Comparison of ENCODE assay signal across 8 mouse cellular contexts in genomic region chr15:80174598-80174875, GRCm38 (mm10). TPM values are rescaled to one million over a fixed set of nuclear protein-coding genes. Genes with fewer than 3 reads are reported as not detected.
DNase-seq lines count a peak whose midpoint lies in the region; ATAC-seq and TF ChIP-seq lines count a peak whose summit lies in the region.

No protein-coding gene starts in this region.

- DNase-seq in left cerebral cortex, adult 2 months (ENCODE audit: extremely low spot score in 1 of 2, low spot score in 2 of 2): no peak
- no peak for DNase-seq in left cerebral cortex, postnatal 36 days (ENCODE audit: low spot score in 2 of 2)
- DNase-seq in urinary bladder, postnatal 25 days (ENCODE audit: low spot score): no peak
- DNase-seq in kidney, postnatal 25 days: no peak
- no peak for DNase-seq in right cerebral cortex, postnatal 14 days

- no peak for ATAC-seq in intestine, postnatal 0 days
- no peak for ATAC-seq in neural tube, embryonic 15.5 days (ENCODE audit: low FRiP score)

- H3K27me3 ChIP-seq in intestine, postnatal 0 days (replicated peaks; ENCODE audit: control insufficient read depth, insufficient read depth, low read length): no peaks in the 10 kb centered on the region
- H3K27me3 ChIP-seq in neural tube, embryonic 15.5 days (replicated peaks): no peaks in the 10 kb centered on the region

- H3K4me3 ChIP-seq in left cerebral cortex, adult 2 months: peak overlapping the region; percentile 97
- H3K4me3 ChIP-seq in cortical plate, adult 2 months (ENCODE audit: insufficient read depth, low read length): peak overlapping the region; percentile 43
- H3K4me3 ChIP-seq in intestine, postnatal 0 days (ENCODE audit: low read depth, low read length): peak overlapping the region; percentile 72
- peak overlapping the region; percentile 94 for H3K4me3 ChIP-seq in neural tube, embryonic 15.5 days (replicated peaks)

- H3K4me2 ChIP-seq in intestine, postnatal 0 days (replicated peaks; ENCODE audit: low read depth): peak overlapping the region; percentile 93
- H3K4me2 ChIP-seq in neural tube, embryonic 15.5 days: peak overlapping the region; percentile 64

- peaks cover 3% of the 10 kb centered on the region; the same call in 1 of the 2 replicates for H3K4me1 ChIP-seq in cortical plate, adult 2 months (ENCODE audit: control insufficient read depth, insufficient read depth, low read length)
- no peaks in the 10 kb centered on the region; the same call in 1 of the 2 replicates for H3K4me1 ChIP-seq in intestine, postnatal 0 days (replicated peaks; ENCODE audit: control insufficient read depth, insufficient read depth, low read length)
- H3K4me1 ChIP-seq in neural tube, embryonic 15.5 days: peaks cover 57% of the 10 kb centered on the region

- 40% methylated on average over 5 of the region's 5 CpGs for WGBS in intestine, postnatal 0 days
- WGBS in neural tube, embryonic 15.5 days: 0% methylated on average over 5 of the region's 5 CpGs

- no peak for TF ChIP-seq CTCF in left cerebral cortex, adult 2 months (IDR thresholded peaks at IDR 0.05)
- no peak for TF ChIP-seq CTCF in cortical plate, adult 2 months (IDR thresholded peaks at IDR 0.05; ENCODE audit: extremely low read depth, insufficient read depth, low read length)
- no peak for TF ChIP-seq CTCF in intestine, postnatal 0 days (IDR thresholded peaks at IDR 0.05; ENCODE audit: low read depth)

- intact Hi-C loops in left cerebral cortex, adult 2 months (cut with DNase I): loop anchor here (5.0 kb wide), 1 partner anchor 43 kb away; no protein-coding TSS in a partner anchor
- intact Hi-C loops in left cerebral cortex, postnatal 36 days (cut with DNase I): loop anchor here (5.0 kb wide), 2 partner anchors 37 to 53 kb away; no protein-coding TSS in a partner anchor

- no peaks in the 10 kb centered on the region for H3K9me3 ChIP-seq in intestine, postnatal 0 days (ENCODE audit: control insufficient read depth)
- H3K9me3 ChIP-seq in neural tube, embryonic 15.5 days (replicated peaks): no peaks in the 10 kb centered on the region

- no peak for TF ChIP-seq POLR2A in cortical plate, adult 2 months (IDR thresholded peaks at IDR 0.05; ENCODE audit: extremely low read depth, insufficient read depth, low read length)

- peak overlapping the region; percentile 99 for H3K27ac ChIP-seq in left cerebral cortex, adult 2 months
- H3K27ac ChIP-seq in cortical plate, adult 2 months (ENCODE audit: insufficient read depth, low read length): peak overlapping the region; percentile 74; the same call in 1 of the 2 replicates
- no peak overlapping the region for H3K27ac ChIP-seq in intestine, postnatal 0 days (ENCODE audit: low read depth, low read length)
- H3K27ac ChIP-seq in neural tube, embryonic 15.5 days (replicated peaks): peak overlapping the region; percentile 95

- H3K9ac ChIP-seq in intestine, postnatal 0 days (ENCODE audit: low read depth, low read length): peak overlapping the region; percentile 74; the same call in 1 of the 2 replicates
- peak overlapping the region; percentile 94 for H3K9ac ChIP-seq in neural tube, embryonic 15.5 days (replicated peaks)

- no peaks in the 10 kb centered on the region for H3K36me3 ChIP-seq in intestine, postnatal 0 days (ENCODE audit: control insufficient read depth, insufficient read depth)
- H3K36me3 ChIP-seq in neural tube, embryonic 15.5 days: no peaks in the 10 kb centered on the region

RNA-seq across cellular contexts. Expression of gene Mgat3, which starts 1.0 kb away (rescaled TPM):
- 100 to 1,000 TPM; 119 to 129 TPM for total RNA-seq in left cerebral cortex, adult 2 months (2021)
- 100 to 1,000 TPM; 119 to 126 TPM for total RNA-seq in left cerebral cortex, postnatal 36 days (2021)
- polyA plus RNA-seq in cortical plate, adult 2 months (2012; rRNA removed): 79.8 and 86.4 TPM in 2 replicates
- 12.2 and 13.1 TPM in 2 replicates for polyA plus RNA-seq in intestine, postnatal 0 days (2015; fragmentation: Nextera tagmentation; extraction: Ambion mirVana)
- 15.8 and 17.5 TPM in 2 replicates for polyA plus RNA-seq in neural tube, embryonic 15.5 days (2015; fragmentation: Nextera tagmentation; extraction: Ambion mirVana)

RNA-seq across cellular contexts. Expression of gene Tab1, which starts 41.6 kb away (rescaled TPM):
- total RNA-seq in left cerebral cortex, adult 2 months (2021): 10 to 100 TPM; 23.7 to 26.4 TPM
- 10 to 100 TPM; 23.1 to 30.4 TPM for total RNA-seq in left cerebral cortex, postnatal 36 days (2021)
- polyA plus RNA-seq in cortical plate, adult 2 months (2012; rRNA removed): 33.6 and 33.8 TPM in 2 replicates
- 12.6 and 13.6 TPM in 2 replicates for polyA plus RNA-seq in intestine, postnatal 0 days (2015; fragmentation: Nextera tagmentation; extraction: Ambion mirVana)
- 35.9 and 37.4 TPM in 2 replicates for polyA plus RNA-seq in neural tube, embryonic 15.5 days (2015; fragmentation: Nextera tagmentation; extraction: Ambion mirVana)

RNA-seq across cellular contexts. Expression of gene Mief1, which starts 59.3 kb away (rescaled TPM):
- total RNA-seq in left cerebral cortex, adult 2 months (2021): 10 to 100 TPM; 32.3 to 33.9 TPM
- total RNA-seq in left cerebral cortex, postnatal 36 days (2021): 10 to 100 TPM; 32.4 to 33.7 TPM
- polyA plus RNA-seq in cortical plate, adult 2 months (2012; rRNA removed): 14.9 and 15.1 TPM in 2 replicates
- polyA plus RNA-seq in intestine, postnatal 0 days (2015; fragmentation: Nextera tagmentation; extraction: Ambion mirVana): 12.0 and 14.2 TPM in 2 replicates
- polyA plus RNA-seq in neural tube, embryonic 15.5 days (2015; fragmentation: Nextera tagmentation; extraction: Ambion mirVana): 33.3 and 34.5 TPM in 2 replicates

Comparison
In these comparisons a context has a peak if more than half of its experiments do, and no peak if none do; other contexts are left out.
1. H3K4me3 ChIP-seq: peak in every context shown above with its lines; median percentile 97 in left cerebral cortex, adult 2 months; 94 in neural tube, embryonic 15.5 days; 72 in intestine, postnatal 0 days; 43 in cortical plate, adult 2 months.